Mouse (Mus musculus) small intestine, adult 2 months (tissue): ENCODE data around the gene Scarb1.

Experiments used
- CTCF ChIP-seq: fragments of 200-500 bp; IDR thresholded peaks from 2 replicates; pipeline ENCODE4 v1.5.1; 2012; ENCODE audit warnings: low read depth, mild to moderate bottlenecking, control low read depth, inconsistent platforms, low read length, moderate library complexity, mixed read lengths; ENCODE audit not compliant: insufficient replicate concordance, insufficient read length; ENCODE audit errors: extremely low read depth
- POLR2A ChIP-seq: fragments of 200-500 bp; IDR thresholded peaks from 2 replicates; pipeline ENCODE4 v1.6.1; 2012; ENCODE audit warnings: low read depth, mild to moderate bottlenecking, control low read depth, inconsistent platforms, low read length, moderate library complexity

DNA sequence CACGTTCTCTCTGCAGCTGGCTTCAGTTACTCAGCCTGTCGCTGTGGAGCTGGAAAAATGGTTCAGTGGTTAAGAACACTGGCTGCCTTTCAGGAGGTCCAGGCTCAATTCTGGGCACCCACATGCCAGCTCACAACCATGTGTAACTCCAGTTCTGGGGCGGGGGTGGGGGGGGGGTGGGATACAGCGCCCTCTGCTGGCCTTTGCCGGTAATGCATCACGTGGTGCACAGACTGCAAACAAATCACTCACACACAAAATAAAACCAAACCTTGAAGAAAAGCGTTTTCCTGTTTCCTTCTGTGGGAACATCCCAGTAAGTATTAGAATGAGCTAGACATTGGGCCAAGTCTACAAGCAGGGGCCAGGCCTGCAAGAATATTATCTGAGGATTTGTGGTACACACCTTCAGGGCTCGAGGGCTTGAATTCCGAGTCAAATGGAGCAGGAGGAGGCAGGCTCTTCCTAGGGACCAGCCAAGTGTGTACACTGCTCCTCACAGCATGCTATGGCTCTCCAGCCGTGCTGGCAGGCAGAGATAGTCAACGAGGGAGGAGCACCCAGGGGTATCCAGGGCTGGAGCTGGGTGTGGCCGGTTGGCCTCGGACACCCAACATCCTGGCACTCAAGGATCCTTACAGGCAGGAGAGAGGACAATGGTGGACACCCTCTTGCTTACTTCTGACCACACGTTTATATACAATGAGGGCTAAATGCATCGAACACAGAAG lies 88.8 kb downstream of the Scarb1 start:
- TF ChIP-seq CTCF: peak; percentile 62; the same call in 1 of the 2 replicates
- TF ChIP-seq POLR2A: no peak
